21 mouse cellular contexts compared by ENCODE assay signal in the genomic region with DNA sequence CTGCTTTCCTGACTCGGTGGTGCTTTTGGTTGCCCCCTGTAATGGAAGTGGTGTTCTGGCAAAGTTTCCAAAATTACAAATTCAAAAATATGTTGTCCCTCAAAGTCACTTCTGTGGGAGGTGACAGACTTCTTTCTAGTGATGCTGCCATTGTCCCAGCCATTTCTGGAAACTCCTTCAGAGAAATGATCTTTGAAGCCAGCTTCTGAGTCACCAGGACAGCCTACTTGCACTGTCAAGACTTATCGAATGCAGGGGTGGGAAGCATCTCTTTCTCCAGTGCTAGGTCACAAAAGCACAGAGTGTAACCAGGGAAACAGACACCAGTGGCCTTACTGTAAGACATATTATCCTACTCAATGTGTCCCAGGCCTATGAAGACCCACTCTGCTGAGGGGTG. TPM values are rescaled to one million over a fixed set of nuclear protein-coding genes. Genes with fewer than 3 reads are reported as not detected.
DNase-seq lines count a peak whose midpoint lies in the region; ATAC-seq and TF ChIP-seq lines count a peak whose summit lies in the region.
"Had no signal": no experiment of that assay in that cellular context is flagged by ENCODE, and none has a peak within 500 bp of the region (broad histone marks: within the 10 kb centered on the region; RNA-seq: fewer than 3 reads in every experiment).

No protein-coding gene starts in this region.

- H3K4me1 ChIP-seq in forebrain, postnatal 0 days (ENCODE audit: insufficient read depth) = no peaks in the 10 kb centered on the region
- H3K4me1 ChIP-seq: embryonic facial prominence, embryonic 10.5 days; embryonic facial prominence, embryonic 12.5 days; forebrain, embryonic 13.5 days; forebrain, embryonic 15.5 days had no signal

- H3K27me3 ChIP-seq in forebrain, postnatal 0 days (ENCODE audit: insufficient read depth, low read length) = no peaks in the 10 kb centered on the region
- H3K27me3 ChIP-seq: embryonic facial prominence, embryonic 12.5 days; forebrain, embryonic 13.5 days; forebrain, embryonic 15.5 days had no signal

- H3K27ac ChIP-seq in forebrain, postnatal 0 days (ENCODE audit: low read depth, low read length) = no peak overlapping the region
- H3K27ac ChIP-seq: embryonic facial prominence, embryonic 10.5 days; embryonic facial prominence, embryonic 12.5 days; forebrain, embryonic 13.5 days; forebrain, embryonic 15.5 days had no signal

- no peak overlapping the region for H3K9ac ChIP-seq in forebrain, postnatal 0 days
- H3K9ac ChIP-seq: embryonic facial prominence, embryonic 12.5 days; forebrain, embryonic 13.5 days; forebrain, embryonic 15.5 days had no signal

- 92% methylated on average over 2 of the region's 2 CpGs for WGBS in forebrain, postnatal 0 days

- peak; percentile 7 to 35 for DNase-seq in frontal cortex, postnatal 36 days (ENCODE audit: low spot score in 2 of 2)
- DNase-seq in frontal cortex, postnatal 14 days (ENCODE audit: low spot score in 2 of 2) = no peak
- DNase-seq in left cerebral cortex, adult 9 months (ENCODE audit: low spot score in 2 of 2) = peak; percentile 16 to 18
- DNase-seq in left cerebral cortex, adult 18-20 months (ENCODE audit: low spot score in 2 of 2) = no peak
- DNase-seq in brain, adult 2 months (ENCODE audit: low read depth, low spot score) = peak; percentile 81
- peak; percentile 28 for DNase-seq in telencephalon, adult 2 months (ENCODE audit: low read depth, low spot score)
- DNase-seq in forebrain, postnatal 0 days = no peak
- DNase-seq: adrenal gland, adult 2 months; adrenal gland, postnatal 10 days; adrenal gland, postnatal 25 days; cerebellum, adult 11-12 months; cerebellum, adult 2 months; cerebellum, adult 9-10 months; cerebellum, postnatal 10 days; cerebellum, postnatal 25 days had no signal

- no peak overlapping the region for H3K4me2 ChIP-seq in forebrain, postnatal 0 days (ENCODE audit: low read depth)
- H3K4me2 ChIP-seq: embryonic facial prominence, embryonic 12.5 days; forebrain, embryonic 13.5 days; forebrain, embryonic 15.5 days had no signal

- no peaks in the 10 kb centered on the region for H3K9me3 ChIP-seq in forebrain, postnatal 0 days (ENCODE audit: low read length)
- H3K9me3 ChIP-seq: embryonic facial prominence, embryonic 10.5 days; embryonic facial prominence, embryonic 12.5 days; forebrain, embryonic 13.5 days; forebrain, embryonic 15.5 days had no signal

- H3K36me3 ChIP-seq in forebrain, postnatal 0 days (ENCODE audit: insufficient read depth) = no peaks in the 10 kb centered on the region
- H3K36me3 ChIP-seq: embryonic facial prominence, embryonic 10.5 days; embryonic facial prominence, embryonic 12.5 days; forebrain, embryonic 15.5 days had no signal

- no peak overlapping the region for H3K4me3 ChIP-seq in forebrain, postnatal 0 days (ENCODE audit: low read depth, low read length)
- H3K4me3 ChIP-seq: embryonic facial prominence, embryonic 10.5 days; embryonic facial prominence, embryonic 12.5 days; forebrain, embryonic 13.5 days; forebrain, embryonic 15.5 days had no signal

- ATAC-seq in forebrain, postnatal 0 days = no peak
- ATAC-seq: forebrain, embryonic 13.5 days; forebrain, embryonic 15.5 days had no signal

- no peak for TF ChIP-seq CTCF in forebrain, postnatal 0 days (IDR thresholded peaks at IDR 0.05; ENCODE audit: low read depth)

RNA-seq across cellular contexts. Expression of gene Aplnr, which starts 15.2 kb away (rescaled TPM):
- total RNA-seq in left cerebral cortex, adult 18-20 months (2021) = under 1 TPM; 0.09 to 0.12 TPM
- total RNA-seq in forebrain, postnatal 0 days (2014; rRNA removed) = 12.1 and 22.6 TPM in 2 replicates
- polyA plus RNA-seq in forebrain, postnatal 0 days (2015; fragmentation: Nextera tagmentation; extraction: Ambion mirVana) = 23.9 and 25.3 TPM in 2 replicates
- total RNA-seq: MEL had no signal
- polyA plus RNA-seq: C2C12 had no signal

RNA-seq across cellular contexts. Expression of gene Lrrc55, which starts 45.8 kb away (rescaled TPM):
- total RNA-seq in left cerebral cortex, adult 18-20 months (2021) = 10 to 100 TPM; 27.2 to 36.9 TPM
- 31.5 and 36.7 TPM in 2 replicates for total RNA-seq in forebrain, postnatal 0 days (2014; rRNA removed)
- polyA plus RNA-seq in forebrain, postnatal 0 days (2015; fragmentation: Nextera tagmentation; extraction: Ambion mirVana) = 11.2 and 14.6 TPM in 2 replicates
- total RNA-seq: MEL had no signal
- polyA plus RNA-seq: C2C12 had no signal

Comparison
In these comparisons a context has a peak if more than half of its experiments do, and no peak if none do; other contexts are left out.
1. DNase-seq: peak in frontal cortex, postnatal 36 days (2 of 2), left cerebral cortex, adult 9 months (2 of 2), brain, adult 2 months (single experiment) and telencephalon, adult 2 months (single experiment); none in frontal cortex, postnatal 14 days (0 of 2), left cerebral cortex, adult 18-20 months (0 of 2) and forebrain, postnatal 0 days (single experiment).
2. RNA of gene Aplnr, which starts 15.2 kb away (total RNA-seq): 12.1 to 22.6 TPM in forebrain, postnatal 0 days; 0.09 to 0.12 TPM in left cerebral cortex, adult 18-20 months; every median in the first group is over 10 times any median in the second.